Mouse (Mus musculus): ENCODE results near the gene Slc16a9.

The Slc16a9 gene

DNA sequence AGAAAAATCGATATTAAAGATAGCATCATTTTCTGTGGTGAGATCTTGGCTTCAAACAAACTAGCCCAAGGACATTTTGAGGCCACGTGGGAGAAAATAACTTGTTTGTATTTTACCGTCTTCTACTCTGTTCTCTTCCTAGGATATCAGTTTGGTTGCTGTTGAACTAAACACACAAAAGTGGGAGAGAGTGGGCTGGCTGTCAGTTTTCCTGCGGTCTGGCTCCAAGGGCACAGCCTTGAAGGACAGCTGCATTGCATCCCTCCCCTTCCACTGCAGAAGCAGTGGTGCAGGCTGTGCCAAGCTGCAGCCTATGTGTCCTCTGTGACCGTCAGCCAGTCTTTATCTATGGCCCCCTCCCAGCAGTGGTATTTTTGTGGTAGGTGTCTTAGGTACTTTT is 54.8 kb downstream of the Slc16a9 start:
- no peak for DNase-seq (ENCODE audit: extremely low read depth, low read depth, low spot score)

DNA sequence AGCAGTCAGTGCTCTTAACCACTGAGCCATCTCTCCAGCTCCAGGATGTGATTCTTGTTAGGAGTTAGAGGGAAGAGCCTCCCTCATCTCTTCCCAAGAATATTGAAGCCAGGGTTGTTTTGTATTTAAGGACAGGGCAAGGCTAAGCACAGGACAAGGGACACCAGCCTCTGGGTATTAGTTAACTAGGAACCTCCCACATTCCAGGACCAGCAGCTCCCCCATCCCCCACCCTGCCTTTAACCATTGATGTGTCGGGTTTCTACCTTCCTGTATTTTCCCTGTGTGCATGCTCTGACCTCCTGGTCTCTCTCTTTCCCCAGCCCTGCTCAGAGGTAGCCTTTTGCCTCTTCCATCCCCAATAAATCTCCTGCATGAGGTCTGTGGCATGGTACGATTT is 56.3 kb downstream of the Slc16a9 start:
- no peak for DNase-seq (ENCODE audit: extremely low read depth, low read depth, low spot score)

DNA sequence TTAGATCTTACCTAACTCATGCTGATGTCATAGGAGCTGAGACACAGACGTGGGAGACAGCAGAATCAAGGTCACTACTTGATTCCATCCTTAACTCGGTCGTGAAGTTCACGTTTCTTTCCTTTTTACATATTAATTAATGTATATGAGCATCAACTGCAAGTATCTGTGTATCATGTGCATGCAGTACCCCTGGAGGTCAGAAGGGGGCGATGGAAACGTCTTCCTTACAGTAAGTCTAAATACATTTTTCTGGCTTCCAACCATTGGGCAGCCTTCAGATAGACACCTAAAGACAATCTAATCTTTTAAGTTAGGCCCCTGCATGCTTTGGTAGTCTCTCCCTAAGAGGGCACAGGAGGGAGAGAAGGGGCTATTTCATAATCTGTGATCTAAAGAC is 58.3 kb downstream of the Slc16a9 start:
- DNase-seq (ENCODE audit: extremely low read depth, low read depth, low spot score) = no peak

DNA sequence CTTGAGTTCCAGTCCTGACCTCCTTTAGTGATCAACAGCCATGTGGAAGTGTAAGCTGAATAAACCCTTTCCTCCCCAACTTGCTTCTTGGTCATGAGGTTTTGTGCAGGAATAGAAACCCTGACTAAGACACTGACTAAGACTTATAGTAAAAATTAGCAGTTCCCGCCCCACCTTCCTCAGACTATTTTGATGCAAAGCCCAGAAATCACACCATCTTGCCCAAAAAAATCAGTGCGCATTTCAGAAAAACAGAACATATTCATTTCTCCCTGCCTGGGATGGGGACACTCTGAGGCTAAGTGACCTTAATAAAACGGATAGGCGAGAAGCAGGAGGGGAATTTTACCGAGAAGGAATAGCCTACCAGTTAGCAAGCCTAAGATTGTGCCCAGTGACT is 60.8 kb downstream of the Slc16a9 start:
- DNase-seq (ENCODE audit: extremely low read depth, low read depth, low spot score) = no peak

DNA sequence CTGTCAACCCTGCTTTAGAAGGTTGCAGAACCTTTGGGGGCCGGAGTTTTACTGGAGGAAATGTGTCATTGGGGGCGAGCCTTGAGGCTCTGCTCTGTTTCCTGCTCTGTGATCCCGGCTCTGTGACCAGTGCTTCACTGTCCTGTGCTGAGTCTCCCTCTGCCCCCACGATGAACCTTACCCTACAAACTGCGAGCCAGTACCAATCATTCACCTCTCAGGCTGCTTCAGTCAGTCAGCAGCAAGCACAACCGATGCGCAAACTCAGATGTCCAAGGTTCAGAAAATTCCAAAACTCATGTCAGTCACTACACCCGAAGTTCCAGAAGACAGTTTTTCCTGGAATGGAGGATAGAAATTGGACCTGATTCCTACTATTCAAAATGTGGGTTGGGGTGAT is 64.5 kb downstream of the Slc16a9 start:
- DNase-seq (ENCODE audit: extremely low read depth, low read depth, low spot score) = no peak

DNA sequence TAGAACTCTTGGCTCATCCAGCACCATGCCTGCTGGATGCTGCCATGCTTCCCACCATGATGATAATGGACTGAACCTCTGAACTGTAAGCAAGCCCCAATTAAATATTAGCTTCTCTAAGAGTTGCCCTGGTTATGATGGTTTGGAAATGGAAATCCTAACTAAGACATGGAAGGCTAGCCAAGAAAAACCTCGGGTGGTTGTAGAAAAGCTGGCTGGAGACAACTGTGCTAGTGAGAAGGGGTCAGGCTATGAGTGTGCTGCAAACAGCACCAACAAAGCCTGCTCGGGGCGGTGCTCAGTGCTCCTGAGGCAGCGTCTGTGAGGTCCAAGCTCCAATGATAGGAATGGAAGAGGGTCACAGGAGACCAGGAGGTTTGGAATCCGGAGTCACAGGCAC is 65.7 kb downstream of the Slc16a9 start:
- no peak for DNase-seq (ENCODE audit: extremely low read depth, low read depth, low spot score)

DNA sequence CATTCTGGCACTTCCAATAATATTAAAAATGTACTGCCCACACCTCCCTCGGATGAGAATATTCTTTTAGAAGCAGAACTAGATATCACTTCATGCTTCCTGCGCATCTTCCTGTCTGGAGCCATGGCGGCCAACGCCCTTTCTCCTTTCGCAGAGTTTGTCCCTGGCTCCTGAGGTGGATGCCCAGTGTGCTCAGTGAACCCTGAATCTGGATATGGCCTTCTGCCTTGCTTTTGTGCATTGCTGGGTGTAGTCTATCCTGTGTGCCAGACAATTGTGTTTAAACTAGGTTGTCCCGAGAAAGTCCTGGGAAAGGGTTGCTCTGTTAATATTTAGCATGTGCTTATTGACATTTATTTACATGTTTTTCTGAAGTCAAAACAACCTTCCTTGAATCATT is 71.0 kb downstream of the Slc16a9 start:
- no peak for DNase-seq (ENCODE audit: extremely low read depth, low read depth, low spot score)

DNA sequence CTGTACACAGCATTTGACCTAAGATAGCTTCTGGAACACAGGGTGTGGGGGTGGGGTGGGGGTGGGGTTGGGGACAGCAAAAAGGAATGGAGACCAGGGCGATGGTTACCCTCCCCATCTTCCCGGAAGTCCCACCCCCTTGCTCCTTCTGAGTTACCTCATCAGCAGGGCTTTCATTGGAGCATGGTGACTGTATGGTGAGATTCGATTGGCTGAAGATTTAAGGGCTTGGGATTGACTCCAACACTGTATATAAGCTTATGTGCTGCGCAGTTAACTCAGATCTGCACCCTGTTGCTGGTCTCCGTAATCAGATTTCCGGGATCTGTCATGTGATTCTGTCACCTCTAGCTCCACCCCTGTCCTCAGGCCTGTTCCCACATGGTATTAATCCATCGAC is 72.0 kb downstream of the Slc16a9 start:
- no peak for DNase-seq (ENCODE audit: extremely low read depth, low read depth, low spot score)

DNA sequence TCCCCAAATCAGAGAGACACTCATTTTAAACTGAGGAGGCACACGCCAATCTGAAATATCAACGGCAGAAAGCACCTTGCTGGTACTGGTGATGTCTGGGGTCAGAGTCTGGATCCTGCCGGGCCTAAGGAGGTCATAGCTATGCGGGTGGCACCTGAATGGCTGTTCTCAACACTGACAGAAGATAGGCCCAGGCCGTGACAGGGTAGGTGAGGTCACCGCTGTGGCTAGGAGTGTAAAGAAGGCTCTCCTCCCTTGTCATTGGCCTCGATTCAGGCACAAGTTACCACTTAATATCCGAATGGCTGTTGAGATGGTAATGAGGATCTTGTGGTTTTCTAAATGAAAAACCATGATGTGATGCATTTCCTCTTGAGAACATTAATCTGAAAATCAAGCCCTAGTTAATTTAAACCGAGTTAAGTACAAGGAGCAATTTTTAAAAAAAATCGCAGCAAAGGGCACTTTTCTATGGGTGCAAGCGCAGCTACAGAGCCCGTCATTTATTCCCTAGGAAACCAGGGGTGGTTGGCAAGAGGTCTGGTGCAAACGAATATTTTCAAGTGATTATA is 72.6 kb downstream of the Slc16a9 start:
- DNase-seq (ENCODE audit: extremely low read depth, low read depth, low spot score) = no peak

DNA sequence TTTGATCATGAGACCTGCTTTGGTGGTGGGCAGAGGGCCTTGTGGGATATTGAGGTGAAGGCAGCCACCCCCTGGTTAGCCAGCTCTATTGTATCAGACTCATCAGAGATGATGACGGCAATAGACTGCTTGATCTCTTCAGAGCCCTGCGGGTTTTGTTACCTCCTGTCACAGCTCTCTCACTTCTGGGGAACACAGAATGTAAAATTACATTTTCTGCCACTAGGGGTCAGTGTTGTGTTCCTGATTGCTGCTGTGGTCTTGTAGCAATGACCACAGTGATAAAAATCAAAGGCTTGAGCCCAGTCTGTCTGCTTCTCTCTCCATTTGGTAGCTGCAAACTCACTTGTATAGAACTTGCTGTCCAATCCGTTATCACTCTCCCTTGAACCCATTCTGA is 73.7 kb downstream of the Slc16a9 start:
- no peak for DNase-seq (ENCODE audit: extremely low read depth, low read depth, low spot score)

DNA sequence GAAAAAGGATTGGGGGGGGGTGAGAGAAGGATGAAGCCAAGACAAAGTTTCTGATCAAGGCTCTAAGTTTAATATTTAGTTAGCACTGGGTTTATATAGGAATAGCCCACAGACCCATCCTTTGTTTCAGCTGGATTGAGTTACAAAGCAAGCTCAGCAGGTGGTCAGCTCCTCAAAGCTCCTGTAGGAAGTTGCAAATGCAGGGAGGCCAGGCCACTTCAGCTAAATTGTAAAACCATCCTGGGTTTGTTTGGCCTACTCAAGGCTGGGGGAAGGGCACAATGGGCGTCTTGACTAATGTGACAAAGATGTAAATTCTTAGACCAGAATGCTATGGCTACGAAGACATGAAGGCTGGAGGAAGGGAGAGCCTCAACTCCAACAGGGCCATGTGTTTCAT is 80.6 kb downstream of the Slc16a9 start:
- DNase-seq (ENCODE audit: extremely low read depth, low read depth, low spot score) = no peak

DNA sequence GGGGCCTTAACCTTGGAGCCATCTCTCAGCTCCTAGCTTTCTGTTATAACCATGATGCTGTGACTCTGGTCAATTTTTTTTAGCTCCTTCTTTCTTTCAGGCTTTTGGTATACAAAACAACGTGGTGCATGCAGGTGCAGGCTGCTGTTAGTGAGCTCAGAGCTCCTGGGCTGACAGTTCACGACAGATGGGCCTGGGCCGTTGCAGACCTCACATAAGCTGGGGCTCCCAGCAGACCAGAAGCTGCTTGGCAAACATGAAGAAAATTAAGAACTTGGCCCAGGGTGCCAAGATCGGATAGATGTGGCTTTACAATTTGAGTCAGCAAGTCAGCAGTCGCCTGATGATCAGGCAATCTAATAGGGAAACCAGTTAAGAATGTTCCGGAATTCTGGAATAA is 82.4 kb downstream of the Slc16a9 start:
- DNase-seq (ENCODE audit: extremely low read depth, low read depth, low spot score) = no peak

DNA sequence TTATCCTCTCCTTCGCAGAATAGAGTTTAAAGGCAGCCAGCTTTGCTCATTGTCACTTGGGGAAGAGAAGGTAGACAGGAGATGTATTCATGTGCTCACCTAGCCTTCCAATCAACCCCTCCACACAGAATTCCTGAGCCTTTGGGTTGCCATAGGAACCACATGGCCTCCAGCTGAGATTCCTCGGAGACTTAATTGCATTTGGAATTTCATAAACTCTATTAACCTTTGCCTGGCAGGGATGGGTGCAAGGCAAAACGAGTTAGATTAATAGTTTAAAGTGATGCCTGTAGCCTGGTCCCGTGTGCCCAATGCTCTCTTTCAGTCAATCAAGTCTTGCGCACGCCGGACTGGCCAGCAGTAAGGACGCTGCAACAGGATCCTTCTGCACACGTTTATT is 83.2 kb downstream of the Slc16a9 start:
- DNase-seq (ENCODE audit: extremely low read depth, low read depth, low spot score) = no peak
